Mouse (Mus musculus) embryo, embryonic 11.5 days (tissue): ENCODE measurements around the gene Lrguk.

ENCODE experiments used
- DNase-seq: peaks from one replicate; pipeline ENCODE4 v3.0.0-alpha.2; 2012; ENCODE audit warnings: low read depth, low spot score

Gene Lrguk

DNA sequence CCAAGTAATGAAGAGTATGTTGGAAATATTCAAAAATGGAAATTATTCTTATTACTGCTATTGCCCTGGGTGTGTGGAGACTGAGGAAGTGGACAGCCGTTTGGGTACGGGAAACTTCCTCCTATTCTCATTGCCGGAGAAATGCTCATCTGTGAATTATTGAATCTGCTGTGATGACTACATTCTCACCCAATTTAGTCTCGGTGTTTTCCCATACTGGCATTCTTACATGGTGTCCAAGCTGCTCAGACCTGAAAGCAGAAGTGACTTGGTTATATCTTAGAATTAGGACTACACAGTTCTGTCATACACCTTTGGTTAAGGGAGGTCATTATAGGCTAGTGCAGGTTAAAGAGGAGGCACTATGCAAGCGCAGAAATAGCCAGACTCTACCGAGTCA is 30.5 kb downstream of the Lrguk start:
- DNase-seq = no peak

DNA sequence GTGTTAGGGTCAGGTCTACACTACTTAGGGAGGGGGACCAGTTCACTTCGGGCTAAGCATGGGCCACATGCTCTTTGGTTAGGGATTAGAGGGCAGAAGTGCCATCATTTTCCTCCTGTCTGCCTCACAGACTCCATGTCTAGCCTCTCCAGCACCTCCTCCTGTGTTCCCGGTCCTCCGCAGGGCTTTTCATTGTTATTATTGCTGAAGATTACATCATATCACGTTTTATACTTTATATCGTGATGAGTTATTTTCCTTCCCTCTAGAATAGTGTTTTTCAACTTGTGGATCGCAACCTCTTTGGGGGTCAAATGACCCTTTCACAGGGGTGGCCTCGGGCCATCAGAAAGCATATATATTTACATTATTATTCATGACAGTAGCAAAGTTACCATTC is 37.5 kb downstream of the Lrguk start:
- DNase-seq = no peak

DNA sequence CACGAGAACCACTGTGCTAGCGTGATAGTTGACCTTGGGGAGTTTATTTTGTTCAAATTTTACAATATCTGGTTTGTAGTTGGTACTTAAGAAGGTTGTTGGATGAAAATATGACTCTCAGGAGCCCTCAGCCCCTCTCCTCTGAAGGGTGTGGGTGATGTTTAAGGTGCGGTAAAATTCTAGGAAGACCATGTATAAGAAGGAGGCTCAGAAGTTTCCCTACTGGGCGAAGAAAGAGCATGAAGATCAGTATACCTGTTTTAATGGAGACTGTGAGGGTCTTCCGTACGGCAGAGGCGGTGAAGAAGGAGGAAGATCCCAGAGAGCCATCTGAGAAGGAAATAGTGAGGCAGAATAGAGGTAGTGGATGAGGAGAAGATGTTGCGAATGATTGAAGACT is 38.0 kb downstream of the Lrguk start:
- DNase-seq = no peak

DNA sequence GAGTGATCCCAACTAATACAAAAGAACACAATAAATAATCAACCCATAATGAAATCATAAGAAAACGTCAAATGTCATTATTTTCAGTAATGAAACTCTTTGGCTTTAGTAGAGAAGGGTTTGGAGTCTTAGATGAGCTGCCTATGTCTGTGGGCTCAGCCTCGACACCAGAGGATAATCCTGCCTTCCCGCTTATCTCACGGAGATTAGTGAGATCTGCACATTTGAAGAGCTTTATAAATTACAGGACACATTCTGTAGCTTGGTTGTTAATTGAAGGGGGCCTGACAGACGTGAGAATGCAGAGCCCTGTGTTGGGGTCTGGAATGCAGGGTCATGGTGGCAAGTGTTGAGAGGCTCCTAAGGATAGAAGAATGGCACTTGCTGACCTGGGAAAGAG is 42.7 kb downstream of the Lrguk start:
- no peak for DNase-seq

DNA sequence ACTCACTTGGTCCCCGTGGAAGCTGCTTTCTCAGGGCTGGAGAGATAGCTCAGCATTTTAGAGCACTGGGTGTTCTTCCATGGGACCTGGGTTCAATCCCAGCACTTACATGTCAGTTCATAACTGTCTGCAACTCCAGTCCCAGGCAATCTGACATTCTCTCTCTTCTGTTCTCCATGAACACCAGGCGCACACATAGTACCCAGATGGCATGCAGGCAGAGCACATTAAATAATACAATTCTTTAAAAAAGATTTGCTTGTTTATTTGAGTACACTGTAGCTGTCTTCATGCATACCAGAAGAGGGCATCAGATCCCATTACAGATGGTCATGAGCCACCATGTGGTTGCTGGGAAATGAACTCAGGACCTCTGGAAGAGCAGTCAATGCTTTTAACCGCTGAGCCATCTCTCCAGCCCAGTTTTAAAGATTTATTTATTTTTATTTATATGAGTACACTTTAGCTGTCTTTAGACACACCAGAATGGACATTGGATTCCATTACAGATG is 44.7 kb downstream of the Lrguk start:
- no peak for DNase-seq

DNA sequence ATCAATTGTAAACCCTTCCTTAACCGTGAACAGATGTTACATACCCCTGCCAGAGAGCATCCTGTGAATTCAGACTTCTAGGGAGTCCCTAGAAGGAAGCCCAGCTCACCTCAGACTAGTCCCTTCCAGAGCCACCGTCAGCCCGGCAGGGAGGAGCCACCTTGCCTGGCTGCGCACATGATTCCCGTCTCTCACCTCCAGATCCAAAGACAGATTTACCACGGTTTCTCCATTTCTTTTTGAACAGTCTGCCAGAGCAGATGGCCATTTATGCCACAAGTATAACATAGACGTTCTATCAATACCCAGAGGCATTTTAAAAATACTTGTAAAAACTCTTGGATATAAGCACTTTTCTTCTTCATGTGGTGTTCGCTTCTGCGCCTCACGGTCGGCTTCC is 46.3 kb downstream of the Lrguk start:
- no peak for DNase-seq

DNA sequence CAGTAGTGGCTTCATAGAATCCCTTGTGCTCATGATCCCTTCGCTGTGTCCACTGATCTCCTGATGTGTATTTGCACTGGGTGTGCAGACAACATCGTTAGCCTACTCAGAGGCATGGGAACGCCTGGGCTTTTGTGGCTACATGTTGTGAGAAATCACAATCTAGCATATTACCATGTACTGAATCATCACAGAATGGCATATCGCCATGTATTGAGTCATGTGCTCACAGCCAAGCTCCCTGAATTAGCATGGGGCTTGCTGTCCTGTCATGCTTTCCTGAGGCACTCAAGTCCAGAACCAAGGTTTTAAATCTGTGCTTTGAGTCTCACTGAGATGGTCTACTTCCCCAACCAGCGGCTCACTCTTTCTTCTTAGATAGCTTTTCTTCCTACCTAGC is 54.2 kb downstream of the Lrguk start:
- no peak for DNase-seq

DNA sequence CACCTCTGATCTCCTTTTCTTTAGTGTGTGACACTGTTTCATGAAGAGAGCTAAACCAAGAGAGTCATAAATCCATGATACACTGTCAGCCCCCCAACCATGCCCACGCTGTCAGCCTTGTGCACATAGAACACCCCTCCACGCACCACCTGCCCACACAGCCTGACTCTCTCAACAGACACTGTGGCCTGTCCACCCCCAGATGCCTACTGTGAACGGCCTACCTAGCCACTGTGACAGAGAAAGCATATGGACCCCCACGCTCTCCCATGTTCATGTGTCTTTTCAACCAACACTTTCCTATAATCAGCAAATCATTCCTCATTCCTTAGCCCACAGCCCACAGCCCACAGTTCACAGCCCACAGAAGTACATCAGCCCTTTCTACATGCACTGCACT is 58.5 kb downstream of the Lrguk start:
- DNase-seq = no peak

DNA sequence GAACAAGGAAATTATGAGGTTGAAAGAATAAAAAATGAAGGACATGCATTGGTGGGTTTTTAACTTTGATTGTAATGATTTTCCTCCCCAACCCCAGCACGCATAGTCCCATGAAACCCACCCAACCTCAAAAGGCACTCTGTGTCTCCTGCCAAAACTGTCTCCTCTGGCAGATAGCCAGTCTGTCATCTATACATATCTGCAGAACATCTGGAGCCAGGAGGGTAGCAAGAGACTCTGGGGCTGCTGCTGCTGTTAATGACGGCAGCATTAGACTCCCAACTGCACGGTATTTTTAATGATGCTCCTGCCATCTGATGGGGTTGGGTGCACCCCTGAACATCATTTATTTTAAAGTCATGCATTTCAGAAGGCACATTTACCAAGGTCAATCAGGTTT is 59.7 kb downstream of the Lrguk start:
- DNase-seq = no peak

DNA sequence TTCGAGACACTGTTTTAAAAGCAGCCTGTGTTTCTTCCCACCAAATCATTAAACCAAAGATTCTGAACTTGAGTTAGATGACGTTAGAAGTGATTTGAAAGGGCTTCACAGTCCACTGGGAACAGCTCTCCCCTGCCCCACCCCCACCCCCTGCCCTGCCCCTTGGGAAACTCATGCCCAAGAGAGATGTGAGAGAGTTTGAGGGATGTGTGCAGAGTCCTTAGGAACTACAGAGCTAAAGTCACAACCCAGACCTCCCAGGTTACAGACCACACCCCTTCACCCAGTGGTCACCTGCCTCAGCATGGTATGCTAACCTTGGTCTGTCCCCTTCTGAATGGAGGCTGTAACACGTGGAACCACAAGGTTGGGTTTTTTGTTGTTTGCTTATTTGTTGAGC is 62.3 kb downstream of the Lrguk start:
- no peak for DNase-seq

DNA sequence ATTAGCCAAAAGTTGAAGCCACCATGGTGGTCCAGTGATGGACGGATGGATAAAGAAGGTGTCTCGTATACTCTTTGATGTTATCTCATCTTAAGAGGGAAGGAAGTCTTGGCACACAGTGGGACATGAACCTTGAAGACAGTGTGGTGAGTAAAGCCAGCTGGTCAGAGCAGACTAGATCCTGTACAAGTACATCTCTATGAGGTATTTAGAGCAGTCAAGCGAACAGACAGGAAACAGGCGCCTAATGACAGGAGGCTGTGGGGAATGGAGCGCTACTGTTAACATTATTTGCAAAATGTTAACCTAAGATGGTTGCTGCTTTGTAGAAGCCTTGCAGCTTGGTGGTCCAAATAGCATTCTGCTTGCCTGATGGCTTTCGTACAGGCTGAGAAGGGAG is 67.0 kb downstream of the Lrguk start:
- no peak for DNase-seq

DNA sequence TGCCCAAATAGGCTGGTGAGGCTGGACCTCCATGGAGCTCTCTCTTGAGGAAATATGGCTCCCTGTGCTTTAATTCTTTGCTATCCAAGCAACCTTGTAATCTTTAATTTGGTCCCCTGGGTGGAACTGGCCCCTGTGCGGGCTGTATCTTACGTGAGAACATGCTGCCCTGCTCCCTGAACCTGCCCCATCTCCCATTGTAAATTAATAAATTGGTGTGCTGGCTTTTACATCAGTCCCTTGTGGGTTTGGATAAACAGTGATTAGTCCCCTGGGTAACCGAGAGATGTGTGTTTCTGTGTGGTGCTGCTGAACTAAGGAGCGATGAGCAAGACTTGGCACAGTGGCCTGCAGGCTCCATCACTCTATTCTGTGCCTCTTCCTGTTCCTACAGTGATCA is 67.7 kb downstream of the Lrguk start:
- no peak for DNase-seq

DNA sequence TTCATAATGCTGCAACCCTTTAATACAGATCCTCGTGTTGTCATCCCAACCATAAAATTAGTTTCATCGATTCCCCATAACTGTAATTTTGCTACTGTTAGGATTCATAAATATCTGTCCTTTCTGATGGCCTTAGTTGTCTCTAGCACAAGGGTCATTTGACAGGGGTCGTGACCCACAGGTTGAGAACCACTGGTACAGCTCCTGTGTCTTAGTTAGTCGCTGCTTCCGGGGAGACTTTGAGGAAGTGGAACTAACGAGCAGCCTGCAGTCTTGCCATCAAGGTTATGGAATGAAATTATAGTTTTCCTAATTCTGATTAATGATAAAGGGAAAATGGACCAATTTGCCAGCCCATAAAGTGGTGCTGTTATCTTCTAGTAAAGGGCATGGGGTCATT is 70.5 kb downstream of the Lrguk start:
- DNase-seq = no peak

DNA sequence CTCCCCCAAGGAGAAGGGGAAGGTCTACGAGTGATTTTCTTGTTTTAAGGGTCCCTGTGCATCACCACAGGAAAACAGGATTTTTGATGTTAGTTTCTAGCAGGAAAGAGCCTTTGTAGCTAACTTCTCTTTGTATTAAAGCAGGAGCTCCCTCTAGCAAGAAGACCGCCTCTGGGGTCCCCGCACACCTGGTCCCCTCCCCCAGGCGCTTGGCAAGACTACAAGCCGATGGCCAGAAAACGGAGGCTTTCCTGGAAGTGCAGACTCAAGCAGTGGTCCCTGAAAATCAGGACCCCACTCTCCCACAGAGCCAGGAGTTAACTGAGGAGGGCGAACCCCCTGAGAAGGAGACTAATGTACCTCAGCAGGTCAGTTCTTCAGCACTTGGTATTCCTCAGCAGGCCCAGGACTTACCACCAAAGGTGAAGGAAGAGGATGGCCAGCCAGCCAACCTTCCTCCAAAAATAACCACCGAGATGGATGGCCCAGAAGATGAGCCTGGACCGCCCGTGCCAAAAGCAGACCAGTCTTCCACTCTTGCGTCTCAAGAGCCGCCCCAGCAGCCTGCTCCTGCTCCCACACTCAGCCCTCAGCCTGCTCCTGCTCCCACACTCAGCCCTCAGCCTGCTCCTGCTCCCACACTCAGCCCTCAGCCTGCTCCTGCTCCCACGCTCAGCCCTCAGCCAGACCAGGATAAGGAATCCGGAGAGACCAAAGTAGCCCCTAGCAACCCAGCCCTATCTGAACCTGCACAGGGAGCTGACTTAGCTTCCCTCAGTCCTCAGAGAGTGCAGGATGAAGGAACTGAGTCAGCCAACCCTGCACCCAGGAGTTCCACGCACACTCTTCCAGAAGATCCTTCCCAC is 72.5 kb downstream of the Lrguk start:
- DNase-seq = no peak

DNA sequence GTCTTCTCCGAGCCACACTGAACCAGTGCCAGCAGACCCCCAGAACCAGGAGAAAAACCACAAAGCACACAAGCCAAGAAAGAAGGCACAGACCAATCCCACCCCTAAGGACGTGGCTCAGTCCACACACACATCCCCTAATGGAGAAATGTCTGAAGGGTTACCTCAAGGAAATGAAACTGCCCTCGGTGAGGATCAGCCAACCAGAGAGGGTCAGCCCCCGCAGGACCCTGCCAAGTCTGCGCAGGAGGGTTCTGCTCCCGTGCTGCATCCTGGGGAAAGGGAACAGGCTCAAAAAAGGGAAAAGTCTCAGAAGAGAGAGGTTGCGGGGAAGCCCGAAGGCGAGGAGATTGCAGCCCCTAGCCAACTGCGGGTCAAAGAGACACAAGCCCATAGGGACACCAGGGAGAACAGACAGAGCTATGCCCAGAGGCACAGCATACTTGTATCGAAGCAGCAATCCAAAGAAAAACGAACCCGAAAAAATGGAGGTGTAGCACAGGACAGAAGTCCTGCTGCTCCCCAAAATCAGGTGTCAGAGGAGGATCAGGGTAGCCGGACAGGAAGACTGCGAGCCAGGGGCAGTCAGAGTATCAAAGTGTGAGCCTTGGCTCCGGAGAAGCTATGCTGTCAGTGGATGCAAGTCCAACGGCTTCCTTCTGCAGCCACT is 74.1 kb downstream of the Lrguk start:
- DNase-seq = no peak

DNA sequence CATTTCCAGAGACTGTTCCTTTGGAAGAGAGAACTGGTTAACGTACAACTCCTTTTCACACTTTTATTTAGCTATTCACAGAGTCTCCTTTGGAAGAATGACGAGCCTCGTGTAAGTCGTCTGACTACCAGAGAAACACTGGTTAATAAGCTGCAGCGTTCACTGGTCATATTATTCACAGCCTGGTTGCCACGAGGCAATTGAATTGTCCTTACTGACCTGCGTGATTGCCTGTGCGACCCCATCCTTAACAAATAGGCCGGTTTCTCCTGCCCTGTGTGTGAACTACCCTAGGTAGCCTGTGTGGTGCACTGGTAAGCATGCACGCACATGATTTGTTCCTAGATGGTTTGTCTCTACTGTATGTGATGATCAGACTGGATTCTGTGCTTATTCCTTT is 81.3 kb downstream of the Lrguk start:
- no peak for DNase-seq

DNA sequence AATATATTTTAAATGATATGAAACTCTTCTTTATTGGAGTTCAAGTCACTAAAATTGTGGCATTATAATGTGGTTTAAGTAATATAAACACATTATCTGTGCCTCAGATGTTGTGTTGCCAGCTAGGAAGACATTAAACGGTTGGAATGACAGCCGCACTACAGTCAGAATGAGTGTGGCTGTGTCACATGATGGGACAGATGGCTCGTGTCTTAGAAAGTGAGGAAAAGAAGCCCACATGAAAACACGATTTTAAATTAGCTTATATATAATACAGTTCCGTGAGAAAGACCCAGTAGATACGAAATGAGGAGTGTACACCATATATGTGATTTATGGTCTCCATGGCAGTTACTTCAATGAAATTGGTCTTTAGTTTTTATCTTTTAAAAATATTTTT is 82.2 kb downstream of the Lrguk start:
- DNase-seq = no peak

DNA sequence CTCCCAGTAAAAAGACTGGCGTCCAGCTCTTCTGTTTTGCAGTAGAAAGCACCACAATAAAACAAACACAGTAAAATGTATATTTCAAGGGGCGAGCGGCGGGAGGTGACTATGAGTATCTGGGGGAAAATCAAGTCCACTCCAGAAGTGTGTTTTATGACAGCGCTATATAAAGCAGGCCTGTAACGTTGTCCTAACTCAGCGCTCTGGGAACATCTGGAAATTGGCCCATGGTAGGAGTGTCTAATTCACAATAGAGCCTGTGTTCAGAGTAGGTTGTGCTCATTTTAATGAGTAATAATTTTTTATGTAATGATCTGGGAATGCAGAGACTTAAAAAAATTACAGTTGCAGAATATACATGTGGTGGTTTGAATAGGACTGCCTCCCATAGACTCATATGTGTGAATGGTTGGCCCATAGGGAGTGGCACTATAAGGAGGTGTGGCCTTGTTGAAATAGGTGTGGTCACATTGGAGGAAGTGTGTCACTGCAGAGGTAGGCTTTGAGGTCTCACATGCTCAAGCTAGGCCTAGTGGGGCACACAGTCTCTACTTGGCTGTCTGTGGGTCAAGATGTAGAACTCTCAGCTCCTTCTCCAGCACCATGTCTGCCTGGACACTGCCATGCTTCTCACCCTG is 87.7 kb downstream of the Lrguk start:
- no peak for DNase-seq

DNA sequence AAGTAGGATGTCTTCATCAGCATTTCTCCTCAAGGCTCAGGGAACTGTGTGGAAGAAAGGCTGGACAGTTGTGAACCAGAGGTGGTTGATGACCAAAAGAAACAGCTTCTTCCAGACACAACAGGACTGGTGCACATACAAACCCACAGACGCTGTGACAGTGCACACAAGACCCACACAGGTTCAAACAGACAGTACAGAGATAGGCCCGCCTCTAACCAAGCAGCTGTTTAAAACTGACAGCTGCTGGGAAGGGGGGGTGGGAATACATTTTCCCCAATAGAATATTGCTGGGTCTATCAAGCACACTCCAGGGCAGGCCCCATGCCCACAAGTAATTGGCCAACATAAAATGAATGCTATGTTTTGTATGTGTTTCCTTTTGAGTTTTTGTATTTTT is 95.2 kb downstream of the Lrguk start:
- DNase-seq = no peak

DNA sequence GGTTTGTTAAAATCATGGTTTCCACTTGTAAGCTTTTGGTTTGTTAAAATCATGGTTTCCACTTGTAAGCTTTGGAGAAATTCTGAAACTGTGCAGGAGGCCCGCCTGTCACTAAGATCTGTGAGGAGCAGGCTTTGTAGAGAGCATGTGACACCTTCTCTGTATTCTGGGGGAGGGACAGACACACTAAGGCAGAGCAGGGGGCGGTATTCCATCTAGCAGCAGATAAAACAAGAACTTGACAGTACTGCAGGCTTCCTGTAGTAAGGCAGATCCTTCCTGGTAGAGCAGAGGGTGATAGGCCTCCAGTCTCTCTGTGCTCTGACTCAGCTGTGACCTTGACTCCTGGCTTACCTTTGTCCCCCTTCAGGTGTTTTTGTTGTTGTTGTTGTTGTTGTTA is 100.0 kb downstream of the Lrguk start:
- DNase-seq = no peak

DNA sequence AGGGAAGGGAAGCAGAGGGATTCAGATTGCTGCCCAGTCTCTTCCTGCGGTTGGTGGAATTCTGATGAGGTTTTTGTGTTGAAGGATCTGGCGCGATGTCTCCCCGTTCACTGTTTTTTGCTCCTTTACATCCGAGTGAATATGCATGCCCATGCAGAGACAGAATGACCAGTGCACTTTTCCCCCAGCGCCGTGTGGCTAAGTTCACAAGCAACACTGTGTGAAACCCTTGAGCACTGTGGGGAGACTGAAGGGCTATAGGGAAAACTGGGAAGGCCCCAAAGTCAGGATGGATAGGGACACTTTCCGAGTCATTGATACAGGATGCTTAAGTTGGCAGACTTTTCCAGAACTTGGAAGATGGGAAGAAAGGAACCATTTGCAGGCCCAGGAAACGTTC is 103.1 kb downstream of the Lrguk start:
- DNase-seq = no peak

DNA sequence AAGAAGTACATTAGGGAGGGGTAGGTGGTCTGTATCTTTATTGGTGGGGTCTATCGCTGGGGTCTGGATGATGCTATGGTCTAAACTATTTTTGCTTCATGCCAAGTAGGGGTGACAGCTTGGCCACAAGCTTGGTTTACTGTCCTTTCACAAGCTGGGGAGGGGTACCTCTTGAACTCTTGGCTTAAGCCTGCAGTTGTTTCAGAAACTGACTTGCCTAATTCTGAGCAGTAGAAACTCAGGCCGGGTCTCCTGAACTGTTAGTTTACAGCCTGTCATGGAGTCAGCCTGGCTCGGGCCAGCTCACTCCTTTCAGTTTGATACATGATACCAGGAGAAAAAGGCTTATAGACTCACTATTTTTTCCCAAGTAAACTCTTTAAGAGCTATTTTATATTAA is 109.1 kb downstream of the Lrguk start:
- DNase-seq = no peak

DNA sequence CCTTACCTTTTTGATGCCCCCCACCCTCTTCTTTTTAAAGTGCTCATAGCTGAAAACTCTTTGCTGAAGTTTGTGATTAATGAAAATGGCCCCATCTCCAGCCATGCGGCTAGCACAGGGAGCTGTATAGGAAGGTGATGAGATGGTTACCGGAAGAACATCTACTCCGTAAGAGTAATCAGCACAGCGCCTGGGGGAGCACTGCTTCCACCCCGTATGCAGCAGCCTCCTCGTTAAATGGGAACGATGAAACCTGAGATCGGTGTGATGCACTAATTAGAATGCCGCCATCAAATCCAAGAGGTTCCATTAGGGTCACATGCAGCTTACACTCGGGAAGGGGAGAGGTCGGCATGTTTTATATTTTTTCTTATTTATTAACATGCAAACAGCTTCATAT is 113.7 kb downstream of the Lrguk start:
- no peak for DNase-seq
